Mouse (Mus musculus) spleen, postnatal 36 days (tissue): Measurements from ENCODE around the gene Irf2bp2.
A peak's percentile ranks its signal among the peaks of the same experiment; 100 is the strongest.
"Not testable (repeated sequence)": the region's sequence is repeated elsewhere in the genome, so short reads cannot be mapped to it uniquely, and the experiment has no call there.

Source experiments
- DNase-seq, 2 experiments: peaks; one replicate each; pipeline ENCODE4 v3.0.0; 2022; ENCODE audit warnings: low spot score in 2 of 2, mixed read lengths in 1 of 2

The Irf2bp2 gene

GRCm38 (mm10) chr8:126602641-126603040 is 8.9 kb upstream of the Irf2bp2 start:
- DNase-seq, result no peak

GRCm38 (mm10) chr8:126601325-126601724 is 7.5 kb upstream of the Irf2bp2 start:
- DNase-seq, result no peak

GRCm38 (mm10) chr8:126600816-126601243 is 7.0 kb upstream of the Irf2bp2 start:
- no peak for DNase-seq

DNA sequence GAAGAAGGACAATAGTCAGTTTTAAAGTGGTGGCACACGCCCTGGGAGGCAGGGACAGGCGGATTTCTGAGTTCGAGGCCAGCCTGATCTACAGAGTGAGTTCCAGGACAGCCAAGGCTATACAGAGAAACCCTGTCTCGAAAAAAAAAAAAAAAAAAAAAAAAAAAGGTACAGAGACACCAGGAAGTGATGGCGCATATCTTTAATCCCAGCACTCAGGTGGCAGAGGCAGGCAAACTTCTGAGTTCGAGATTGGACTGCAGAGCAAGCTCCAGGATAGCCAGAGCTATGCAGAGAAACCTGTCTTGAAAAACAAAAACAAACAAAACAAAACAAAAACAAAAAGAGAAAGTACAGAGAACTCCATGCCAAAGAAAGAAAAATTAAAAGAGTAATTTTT is 6.6 kb upstream of the Irf2bp2 start:
- not testable (repeated sequence) for DNase-seq

DNA sequence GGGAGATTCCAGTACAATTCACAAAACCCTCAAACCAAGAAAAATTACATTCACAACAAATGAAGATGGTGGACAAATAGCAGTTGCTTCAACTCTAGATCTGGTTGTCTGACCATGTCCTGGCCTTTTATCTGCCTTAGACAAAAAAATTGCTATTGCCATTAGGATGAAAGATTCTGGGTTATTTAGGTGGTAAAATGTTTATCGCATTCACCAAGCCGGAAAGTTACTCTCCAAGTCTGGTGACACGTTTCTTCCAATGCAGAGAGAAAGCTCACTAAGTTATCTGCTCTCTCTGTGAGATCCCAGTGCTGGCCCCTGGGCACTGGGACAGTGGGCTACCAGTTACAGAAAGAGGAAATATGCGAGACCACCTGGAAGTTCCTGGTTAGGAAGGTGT is 5.5 kb upstream of the Irf2bp2 start:
- no peak for DNase-seq

- DNase-seq, result no peak
These were observed 4.4 kb upstream of the Irf2bp2 start for GRCm38 (mm10) chr8:126598218-126598617.

DNA sequence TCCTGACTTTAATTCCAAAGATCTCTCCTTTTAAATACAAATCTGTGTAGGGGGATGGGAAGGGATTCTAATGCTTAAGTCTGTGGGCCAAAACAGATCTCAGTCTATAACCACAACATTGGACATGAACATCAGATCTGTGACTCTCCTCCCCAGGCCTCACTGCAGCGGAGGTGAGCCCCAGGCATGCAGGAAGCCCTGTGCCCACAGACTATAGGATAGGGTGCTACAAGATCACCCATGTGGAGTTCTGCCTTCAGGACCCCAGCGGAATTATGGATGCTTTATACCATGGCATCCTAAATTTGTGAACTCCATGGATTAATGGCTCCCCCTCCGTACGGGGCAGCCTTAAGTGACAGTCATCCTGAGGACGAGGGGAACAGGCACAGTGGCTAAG is 2.9 kb upstream of the Irf2bp2 start:
- no peak for DNase-seq

- peak; percentile 80 to 85 for DNase-seq
These were observed 2.4 kb upstream of the Irf2bp2 start for GRCm38 (mm10) chr8:126596097-126596634.

DNA sequence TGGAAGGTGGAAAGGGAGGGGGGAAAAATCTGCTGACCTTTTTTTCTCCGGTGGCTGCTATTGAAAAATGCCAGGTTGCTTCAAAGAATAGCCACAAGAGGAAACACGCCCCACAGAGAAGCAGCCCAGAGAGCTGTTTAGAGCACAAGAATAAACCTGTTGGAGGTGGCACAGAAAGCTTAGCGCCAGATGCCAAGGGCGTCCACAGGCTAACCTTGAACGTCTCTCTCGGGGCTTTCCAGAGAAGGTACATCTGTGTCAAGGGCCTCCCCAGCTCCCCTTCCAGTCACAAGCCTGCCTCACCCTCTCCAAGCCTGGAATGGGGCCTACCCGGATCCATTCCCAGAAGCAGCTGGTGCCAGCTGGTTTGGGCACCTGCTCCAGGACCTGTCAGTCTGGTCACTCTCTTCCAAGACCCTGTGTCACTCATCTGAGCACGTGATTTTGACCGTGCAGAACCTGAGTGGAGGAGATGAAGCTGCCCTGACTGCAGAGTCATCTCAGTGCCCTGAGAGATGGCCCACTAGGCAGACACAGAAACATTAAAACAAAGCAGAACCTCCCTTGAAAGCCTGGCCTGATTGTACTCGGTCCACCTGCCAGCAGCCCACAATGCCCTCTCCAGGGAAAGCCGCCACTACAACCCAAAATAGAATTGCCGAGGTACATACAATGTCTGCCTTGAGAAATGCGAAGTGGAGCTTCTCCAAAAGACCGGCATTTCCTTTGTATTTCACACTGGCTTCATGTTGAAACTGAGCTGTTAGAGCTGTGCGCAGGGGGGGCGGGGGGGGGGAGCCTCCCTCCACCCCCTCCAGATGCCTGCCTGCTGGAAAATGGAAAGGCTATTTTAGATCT is 1.6 kb upstream of the Irf2bp2 start:
- DNase-seq, result peak; percentile 63 to 67

DNA sequence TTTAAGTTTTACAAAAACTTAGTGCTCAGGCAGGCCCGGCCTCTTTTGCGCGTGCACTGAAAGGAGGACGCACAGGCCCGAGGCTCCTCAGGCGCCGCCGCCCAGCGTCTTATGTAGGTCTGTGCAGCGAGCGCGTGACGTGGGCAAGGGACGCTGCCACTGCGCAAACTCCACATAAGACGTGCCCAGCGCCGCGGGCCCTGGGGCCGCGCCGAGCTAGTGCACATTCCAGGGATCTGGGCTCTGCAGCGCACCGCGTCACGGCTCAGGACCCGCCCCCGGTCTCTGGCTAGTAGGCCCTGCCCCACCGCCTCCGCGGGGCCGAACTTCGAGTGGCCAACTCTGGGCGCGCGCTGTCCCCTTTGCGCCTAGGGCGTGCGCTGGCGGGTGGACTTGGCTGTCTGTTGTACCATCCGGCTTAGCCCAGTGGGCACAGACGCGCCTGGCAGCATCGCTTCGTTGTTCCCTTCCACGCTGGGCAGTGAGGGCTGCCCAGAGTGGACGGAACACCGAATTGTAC is 755 bp upstream of the Irf2bp2 start:
- DNase-seq, result peak; percentile 97

- no peak for DNase-seq
These were observed 815 bp downstream of the Irf2bp2 start for GRCm38 (mm10) chr8:126592771-126593571.

DNA sequence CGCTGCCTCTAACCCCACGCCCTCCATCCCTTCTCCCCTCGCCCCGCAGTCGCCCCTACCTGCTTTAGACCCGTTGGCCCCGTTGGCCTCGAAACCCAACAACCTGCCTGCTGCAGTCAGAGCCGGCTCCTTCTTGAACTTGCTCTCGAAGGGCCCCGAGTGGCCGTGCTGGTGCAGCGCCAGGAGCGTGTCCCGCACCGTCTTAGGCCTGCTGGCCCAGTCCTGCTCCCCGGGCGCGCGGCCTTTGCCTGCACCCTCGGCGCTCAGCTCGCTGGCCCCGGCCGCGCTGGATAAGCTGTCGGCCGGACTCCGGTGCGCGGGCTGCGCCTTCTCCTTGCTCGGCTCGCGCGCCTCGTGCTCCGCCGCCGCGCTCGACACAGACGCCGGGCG is 1.4 kb downstream of the Irf2bp2 start:
- peak in 1 of 2 experiments; percentile 48 for DNase-seq

DNA sequence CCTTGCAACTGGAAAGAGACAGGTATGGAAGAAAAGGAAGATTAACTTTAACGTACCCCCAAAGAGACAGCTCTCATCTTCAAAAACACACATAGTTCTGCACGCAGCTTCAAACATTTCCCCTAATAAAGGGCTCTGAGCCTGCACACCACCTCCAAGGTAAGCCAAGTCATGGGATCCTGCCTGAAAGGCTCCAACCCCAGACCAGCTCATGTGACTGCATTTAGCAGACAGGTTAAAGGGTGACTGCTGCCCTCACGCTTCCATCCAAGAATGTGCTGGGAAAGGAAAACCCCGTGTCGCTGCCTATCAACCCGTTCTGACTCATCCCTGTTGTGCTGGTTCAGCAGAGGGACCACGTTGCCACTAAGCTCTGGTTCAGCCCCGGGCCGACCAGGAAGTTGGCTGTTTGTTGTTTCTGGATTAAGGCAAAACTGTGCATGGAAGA is 1.9 kb downstream of the Irf2bp2 start:
- DNase-seq, result peak; percentile 45 to 50

DNA sequence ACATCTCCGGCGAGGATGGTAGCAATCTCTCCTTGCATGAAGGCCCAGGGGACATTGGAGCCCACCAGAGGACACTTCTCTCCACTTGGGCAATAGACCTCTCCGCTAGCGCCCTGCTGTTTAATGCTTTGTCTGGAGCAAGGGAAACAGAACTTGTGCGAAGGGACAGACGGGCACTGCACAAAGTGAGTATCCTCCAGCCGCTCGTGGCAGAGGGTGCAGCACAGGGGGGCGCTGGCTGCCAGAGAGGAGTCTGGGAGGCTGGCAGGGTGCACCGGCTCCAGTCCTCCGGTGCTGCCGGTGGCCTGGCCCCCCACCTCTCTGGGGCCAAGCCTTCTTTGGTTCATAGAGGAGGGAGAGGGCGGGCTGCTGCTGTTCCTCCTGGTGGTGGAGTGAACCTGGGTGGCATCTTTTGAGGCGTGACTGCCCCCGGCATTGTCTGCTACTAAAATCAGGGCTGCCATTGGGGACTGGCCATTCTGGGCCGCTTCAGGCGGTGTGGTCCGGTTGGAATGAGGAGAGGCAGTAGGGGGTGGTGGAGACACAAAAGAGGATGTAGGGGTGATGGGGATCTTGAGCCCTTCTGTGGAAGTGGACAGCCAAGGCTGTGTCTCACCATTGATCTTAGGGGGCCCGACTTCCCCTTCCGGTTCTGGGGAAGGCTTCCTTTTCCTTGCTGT is 2.5 kb downstream of the Irf2bp2 start:
- peak; percentile 56 to 63 for DNase-seq

- no peak for DNase-seq
These were observed 3.2 kb downstream of the Irf2bp2 start for GRCm38 (mm10) chr8:126590599-126590998.

DNA sequence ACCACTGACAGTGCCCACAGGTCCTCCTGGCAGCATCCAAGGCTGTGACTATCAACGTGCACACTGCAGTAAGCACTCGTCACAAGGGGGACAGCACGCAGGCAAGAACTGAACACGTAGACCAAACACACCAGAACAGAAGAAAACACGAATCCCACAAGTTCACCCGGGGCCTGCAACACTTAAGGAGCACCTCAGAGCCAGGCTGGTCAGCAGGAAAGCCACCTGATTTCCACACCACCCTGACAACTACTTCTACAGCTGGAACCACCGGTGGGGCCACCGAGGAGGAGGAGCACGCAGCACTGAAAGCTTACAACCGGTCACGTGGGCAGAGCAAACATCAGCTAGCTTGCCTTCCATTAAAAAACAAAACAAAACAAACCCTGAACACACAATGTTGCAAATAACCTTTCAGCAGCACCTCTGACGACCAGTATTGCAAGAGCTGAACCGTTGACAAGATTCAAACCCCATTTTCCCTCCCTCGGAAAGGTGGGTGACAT is 3.7 kb downstream of the Irf2bp2 start:
- DNase-seq, result peak; percentile 69 to 77

DNA sequence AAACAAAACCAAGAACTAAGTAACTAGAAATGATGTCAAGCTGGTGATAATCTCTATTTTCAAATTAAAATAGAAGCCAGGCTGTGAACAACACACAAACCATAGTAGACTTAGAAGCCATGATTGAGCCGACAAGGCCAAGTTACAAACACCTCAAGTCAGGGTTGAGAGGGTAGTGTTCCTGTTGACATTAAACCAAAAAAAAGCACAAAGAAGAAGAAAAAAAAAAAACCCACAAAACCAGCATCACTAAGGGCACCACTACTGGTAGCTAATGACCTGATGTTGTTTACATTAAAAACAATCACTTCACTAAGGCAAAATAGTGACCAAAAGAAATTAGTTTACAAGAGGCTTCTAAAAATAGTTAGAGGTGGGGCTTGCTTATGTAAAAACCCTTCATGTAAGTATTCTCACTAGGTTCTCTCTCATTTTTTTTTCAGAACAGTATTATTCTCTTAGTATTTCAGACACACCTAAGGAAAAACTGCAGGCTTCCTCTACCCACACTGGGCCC is 4.2 kb downstream of the Irf2bp2 start:
- DNase-seq, result no peak

DNA sequence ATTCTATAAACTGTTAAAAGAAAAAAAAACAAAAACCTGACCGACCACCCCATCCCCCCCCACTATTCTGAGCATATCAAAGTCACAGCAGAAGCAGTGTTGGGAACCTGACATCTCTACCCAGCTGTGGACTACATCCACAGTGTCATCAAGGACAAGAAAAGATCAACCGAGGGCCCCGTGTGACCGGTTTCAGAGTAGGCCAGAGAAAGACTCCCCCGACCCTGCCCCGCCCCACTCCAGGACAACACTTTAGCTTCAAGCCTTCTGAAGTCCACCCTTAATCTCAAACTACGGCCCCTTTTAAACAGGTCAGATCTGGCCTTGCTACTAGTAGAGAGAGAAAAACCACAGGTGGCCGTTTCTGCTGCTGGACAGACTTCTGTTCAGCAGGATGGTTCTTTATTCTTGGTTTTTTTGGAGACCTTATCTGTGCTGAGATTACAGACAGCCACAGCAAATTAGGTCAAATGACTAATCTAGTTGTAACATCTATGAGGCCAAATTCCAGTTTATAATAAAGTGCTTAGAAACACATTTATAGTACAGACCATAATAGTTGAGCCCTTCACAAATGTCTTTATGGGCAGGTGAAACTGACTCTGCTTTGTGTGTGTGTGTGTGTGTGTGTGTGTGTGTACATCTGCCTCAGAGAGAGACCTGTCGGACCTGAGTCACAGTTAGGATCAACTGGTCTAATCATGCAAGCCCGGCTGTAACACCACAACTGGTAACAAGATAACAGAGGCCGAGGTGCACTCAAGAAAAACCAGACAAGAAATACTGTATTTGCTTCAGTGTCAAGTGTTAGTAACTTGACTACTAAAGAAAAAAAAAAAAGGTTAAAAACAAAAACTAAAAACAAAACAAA is 4.9 kb downstream of the Irf2bp2 start:
- DNase-seq, result no peak

DNA sequence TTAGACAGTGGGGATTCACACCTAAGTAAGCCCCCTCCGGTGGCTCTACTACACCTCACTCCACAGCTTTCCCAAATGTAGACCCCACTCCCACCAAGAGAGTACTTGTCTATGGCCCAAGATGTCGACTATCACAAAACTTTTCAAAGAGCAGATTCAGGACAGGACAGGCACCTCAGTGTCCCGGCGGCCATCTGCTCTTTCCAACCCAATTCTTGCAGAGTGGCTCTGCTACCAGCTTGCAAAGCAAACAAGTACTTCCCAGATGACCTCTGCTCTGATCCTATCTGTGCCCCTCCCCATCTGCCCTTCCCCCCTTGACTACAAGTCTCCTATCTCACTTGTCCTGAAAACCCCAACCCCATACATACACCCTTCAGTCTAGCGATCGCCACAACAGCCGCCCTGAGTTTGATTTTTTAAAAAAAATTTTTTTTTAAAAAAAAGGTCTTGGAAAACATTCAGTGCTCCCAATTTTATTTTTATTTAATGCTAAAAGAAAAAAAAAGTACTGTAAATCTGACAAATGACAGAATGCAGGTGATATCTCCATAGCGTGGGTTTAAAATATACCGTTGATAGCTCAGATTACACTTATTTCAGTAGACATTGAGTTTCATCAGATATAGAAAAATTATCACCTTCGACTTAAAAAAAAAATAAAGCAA is 5.8 kb downstream of the Irf2bp2 start:
- no peak for DNase-seq
